Mouse (Mus musculus): ENCODE measurements around the gene Thsd7b.
"Not testable (repeated sequence)": the region's sequence is repeated elsewhere in the genome, so short reads cannot be mapped to it uniquely, and the experiment has no call there.

GRCm38 (mm10) chr1:130246264-130246663, 973.2 kb downstream of the Thsd7b start:
- TF ChIP-seq CTCF, EP300 (IDR thresholded peaks at IDR 0.05; ENCODE audit: low read depth): not testable (repeated sequence)
